Mouse (Mus musculus) right cerebral cortex, adult 18-20 months (tissue): ENCODE measurements around the gene Crat.

Source experiments
- DNase-seq: peaks from one replicate; pipeline ENCODE4 v3.0.0; 2022; ENCODE audit warnings: mixed read lengths

Crat gene

DNA sequence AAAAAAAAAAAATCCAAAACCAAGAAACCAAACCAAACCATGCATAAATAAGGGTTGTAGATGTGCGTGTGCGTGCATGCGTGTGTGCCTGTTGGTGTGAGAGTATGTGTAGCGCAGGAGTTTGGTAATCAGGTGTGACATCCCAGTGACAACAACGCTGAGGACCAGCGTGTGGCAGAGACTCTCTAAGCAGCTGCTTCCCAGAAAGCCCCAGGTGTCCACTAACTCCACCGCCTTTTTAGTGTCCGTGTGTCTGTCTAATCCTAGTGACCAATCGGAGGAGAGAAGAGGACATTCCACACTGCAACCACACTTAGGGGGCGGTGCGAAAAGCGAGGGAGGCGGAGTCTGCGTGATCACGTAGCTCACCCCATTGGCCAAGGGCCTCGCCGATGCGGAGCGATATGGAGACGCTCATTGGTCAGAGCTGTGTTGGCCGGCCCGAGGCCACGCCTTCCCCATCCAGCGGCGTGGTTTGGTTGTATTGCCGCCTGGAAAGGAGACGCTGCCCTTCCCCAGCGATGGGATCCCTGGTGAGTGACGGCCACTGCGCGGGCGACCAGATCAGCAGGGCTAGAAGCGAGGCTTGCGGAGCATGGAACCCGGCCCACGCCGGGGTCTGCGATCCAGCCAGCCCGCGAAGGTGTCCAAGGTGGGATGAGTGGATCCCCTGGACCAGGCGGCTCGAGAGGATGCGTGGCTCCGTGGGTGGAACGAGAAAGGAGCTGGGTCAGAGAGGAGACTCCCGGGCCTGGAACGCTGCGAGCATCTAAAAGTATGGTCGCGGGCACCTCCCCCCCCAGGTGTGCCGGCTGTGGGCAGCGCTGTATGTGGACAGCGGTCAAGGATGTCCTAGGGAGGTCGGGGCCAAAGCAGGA lies 51.6 kb downstream of the Crat start, which contains the start of gene Miga2:
Gene Miga2, plus strand, starts transcription at position 461 of the 878 bp plus-strand sequence.
- DNase-seq = peak; percentile 99

DNA sequence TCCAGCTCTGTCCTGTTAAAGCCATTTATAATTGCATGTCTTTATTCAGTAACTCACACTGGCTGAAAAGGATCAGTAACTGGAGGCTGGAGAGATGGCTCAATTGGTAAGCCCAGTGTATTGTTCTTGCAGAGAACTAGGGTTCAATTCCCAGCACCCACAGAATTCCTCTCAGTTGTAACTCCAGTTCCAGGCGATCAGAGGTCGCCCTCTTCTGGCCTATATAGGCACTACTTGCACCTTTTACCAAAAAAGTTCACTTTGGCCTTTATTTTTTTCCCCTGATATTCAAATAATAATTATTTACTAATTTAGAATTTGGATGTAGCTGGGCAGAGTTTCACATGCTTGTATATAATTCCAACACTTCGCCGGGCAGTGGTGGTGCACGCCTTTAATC lies 52.7 kb downstream of the Crat start:
- no peak for DNase-seq

DNA sequence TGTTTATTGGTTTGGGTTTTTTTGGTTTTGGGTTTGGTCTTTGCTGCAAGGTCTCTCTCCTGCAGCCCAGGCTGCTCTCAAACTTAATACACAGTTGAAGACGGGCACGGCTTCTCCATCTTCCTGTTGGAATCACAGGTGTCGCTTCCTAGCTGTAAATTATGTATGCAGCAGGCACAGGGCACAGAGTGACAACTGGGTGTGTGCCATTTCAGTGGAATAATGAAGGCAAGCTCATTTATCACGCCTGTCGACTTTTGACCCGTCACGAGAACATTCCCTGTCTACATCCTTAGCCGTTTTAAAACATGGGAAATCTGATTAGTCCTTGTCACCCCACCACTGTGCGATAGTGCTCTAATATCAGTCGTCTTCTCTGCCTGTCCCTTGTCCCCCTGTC lies 55.0 kb downstream of the Crat start:
- DNase-seq = no peak

DNA sequence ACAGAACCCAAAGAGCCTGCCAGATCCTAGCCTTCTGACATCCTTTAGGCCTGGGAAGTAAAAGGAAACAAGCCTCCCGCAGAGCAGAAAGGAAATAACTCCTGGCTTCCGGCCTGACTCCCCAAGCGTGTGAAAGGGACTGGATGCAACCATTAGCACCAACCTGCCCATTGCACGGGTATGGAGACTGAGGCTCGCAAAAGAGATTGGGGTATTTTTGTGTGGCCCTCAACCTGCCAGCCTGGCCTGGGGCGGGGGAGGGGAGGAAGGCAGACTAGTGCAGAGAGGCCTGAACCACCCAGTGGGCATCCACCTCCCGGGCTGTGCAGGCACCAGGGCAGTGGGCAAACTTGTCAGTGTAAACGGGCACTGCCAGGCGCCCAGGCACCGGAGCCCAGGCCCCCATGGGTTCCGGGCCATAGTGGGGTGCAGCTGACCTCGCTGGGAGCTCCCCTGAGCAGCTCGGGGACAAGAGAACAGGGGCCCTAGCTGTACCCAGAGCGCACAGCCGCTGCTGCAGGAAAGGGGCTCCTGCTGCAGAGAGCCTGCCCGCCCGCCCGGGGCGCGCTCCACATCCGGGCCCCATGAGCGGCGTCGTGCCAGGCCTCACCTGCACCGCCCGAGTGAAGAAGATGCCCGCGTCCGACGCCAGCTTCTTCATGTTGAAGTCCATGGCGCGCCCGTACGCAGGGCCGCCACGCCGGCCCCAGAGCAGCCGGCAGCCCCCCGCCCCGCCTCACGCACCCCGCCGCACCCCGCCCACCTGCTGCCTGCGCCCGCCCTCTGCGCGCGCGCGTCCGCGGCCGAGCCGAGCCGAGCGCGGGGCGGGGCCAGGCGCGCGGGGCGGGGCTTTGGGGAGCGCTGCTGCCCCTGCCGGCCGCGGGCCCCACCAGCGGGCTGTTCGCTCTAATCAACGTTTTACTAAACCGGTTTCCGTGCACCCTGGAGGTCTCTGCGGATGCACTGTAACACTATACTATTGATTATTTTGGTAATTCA lies 56.8 kb downstream of the Crat start, which contains the start of gene Sh3glb2:
Gene Sh3glb2, minus strand, starts transcription at position 805 of the 999 bp plus-strand sequence.
- DNase-seq = peak; percentile 84

DNA sequence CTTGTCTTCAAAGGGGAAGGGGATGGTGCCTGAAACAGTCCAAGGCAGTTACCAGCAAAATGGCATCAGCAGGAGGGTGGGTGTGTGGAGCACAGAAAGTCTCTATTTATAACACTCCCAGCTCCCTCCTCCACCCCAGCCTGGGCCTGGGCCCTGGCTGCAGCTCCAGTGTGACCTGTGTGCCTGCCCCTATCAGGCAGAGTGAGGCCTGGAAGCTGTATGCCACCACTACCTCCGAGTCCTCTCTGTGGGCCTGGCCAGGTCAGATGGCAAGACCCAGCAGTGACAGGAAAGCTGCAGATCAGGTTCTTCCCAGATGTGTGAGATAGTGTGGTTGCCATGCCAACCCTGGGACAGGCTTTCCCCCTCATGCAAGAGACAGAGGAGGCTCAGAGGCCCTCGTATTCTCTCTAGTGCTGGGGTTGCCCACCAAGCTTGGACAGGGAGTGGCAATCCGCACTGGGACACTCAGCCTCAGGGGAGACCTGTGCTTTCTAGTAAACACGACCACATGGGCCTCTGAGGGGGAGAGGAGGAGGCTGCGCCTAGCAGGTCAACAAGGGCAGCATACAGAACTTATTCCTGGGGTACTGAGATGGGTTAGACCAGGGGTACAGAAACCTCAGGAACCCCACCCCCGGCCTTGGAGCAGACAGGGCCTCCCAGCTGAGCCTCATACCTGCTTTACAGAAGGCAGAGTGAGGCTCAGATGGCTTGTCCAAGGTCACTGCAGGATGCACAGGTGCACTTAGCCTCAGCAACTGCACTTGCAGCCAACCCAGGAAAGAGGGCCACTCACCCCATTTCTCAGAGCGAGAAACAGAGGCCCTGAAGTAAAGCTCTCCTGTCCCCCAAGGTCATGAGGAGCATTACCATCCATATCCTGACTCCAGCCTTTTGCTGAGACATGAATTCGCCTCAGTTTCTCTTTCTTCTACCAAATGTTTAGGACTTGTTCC lies 57.8 kb downstream of the Crat start:
- peak; percentile 58 for DNase-seq

DNA sequence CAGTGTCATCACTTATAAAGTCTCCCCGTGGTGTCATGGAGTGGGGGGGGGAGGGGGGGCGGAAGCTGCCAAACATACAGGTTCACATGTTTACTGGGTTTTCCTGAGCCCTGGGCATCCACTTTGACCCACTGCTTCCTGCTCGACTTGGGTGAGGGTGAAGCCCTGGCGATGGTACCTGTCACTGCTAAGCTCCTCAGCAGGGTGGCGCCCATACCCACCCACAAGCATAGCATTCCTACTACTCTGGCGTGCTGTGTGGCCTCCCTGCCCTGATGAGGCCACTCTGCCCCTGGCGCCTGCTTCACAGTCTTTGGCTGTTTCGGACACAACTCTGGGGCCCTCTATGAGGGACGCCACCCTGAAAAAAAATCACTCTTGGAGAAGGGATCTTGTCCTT lies 58.7 kb downstream of the Crat start:
- no peak for DNase-seq

DNA sequence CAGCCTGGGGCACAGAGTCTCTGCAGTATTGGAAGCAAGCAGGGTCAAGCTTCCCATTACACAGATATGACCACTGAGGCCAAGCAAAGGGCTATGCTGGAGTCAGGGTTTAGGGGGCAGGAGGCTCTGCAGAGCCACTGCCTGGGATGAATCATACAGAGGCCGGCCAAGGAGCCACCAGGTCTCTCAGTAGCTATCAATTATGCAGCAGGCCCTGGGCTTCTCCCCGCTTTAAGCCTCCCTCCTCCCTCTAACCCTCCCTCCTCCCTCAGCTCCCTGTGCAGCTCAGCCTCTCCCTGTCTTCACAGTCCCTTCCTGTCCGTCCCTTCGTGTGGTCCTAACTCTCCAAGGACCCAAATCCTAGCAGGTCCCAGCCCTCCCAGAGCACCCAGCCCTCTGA lies 59.3 kb downstream of the Crat start:
- DNase-seq = no peak

DNA sequence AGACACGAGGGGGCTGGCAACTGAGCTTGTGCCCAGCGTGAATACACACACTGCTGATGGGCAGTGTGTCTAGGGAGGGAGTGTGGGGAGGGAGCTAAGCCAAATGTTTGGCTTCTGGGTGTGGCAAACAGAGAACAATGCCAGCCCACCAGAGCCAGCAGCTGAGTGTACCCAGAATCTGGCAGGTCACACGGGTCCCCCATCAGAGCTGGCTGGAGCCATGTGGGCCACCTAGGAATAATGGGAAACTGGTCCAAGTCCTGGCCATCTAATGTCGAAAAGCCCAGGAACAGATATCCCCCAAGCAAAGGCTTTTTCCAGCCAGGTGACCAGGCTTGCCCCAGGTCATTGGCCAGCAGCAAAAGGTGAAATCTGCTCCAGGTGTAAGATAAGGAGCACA lies 59.8 kb downstream of the Crat start:
- DNase-seq = no peak

DNA sequence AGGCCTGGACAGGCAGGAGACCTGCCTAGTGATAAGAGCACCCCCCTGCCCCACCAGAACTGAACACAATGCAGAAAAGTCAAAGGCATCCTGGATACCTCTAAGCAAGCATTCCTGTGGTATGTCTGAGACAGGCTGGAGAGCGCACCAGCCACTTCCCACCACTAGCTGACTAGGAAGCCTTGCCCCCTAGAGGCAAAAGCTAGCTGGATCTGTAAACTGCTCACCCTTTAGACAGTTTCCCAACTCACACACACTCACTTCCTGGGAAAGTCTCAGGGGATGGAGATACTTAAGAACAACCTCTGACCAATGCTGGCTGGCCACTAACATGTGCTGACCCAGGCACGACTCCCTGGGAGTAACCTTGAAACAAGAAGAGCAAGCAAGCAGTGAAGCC lies 64.5 kb downstream of the Crat start:
- DNase-seq = no peak
